Mouse (Mus musculus) hindbrain, embryonic 14.5 days (tissue): ENCODE results near the gene Rbm7. TPM values are rescaled to one million over a fixed set of nuclear protein-coding genes. Genes with fewer than 3 reads are reported as not detected.
A peak's percentile ranks its signal among the peaks of the same experiment; 100 is the strongest.
"Not testable (repeated sequence)": the region's sequence is repeated elsewhere in the genome, so short reads cannot be mapped to it uniquely, and the experiment has no call there.

ENCODE experiments used
- ATAC-seq: fragments of 200-750 bp; cut with Nextera tagmentation; 2 replicates; pipeline ENCODE4 v1.8.0; 2017; ENCODE audit warnings: moderate number of reproducible peaks, mild to moderate bottlenecking, moderate TSS enrichment, moderate library complexity; ENCODE audit not compliant: low FRiP score
- DNase-seq: peaks from one replicate; pipeline ENCODE4 v3.0.0-alpha.2; 2015; ENCODE audit warnings: low spot score
- H3K27ac ChIP-seq: fragments of 300-500 bp; sonication (generic); 2 replicates; pipeline ENCODE4 v1.5.1; 2014; ENCODE audit warnings: mild to moderate bottlenecking, moderate library complexity
- H3K27me3 ChIP-seq: fragments of 300-500 bp; sonication (generic); 2 replicates; pipeline ENCODE4 v1.6.1; 2014; ENCODE audit warnings: mild to moderate bottlenecking, low read length, mixed read lengths; ENCODE audit not compliant: control insufficient read depth, insufficient read depth
- H3K36me3 ChIP-seq: fragments of 300-500 bp; sonication (generic); replicated peaks from 2 replicates; pipeline ENCODE4 v1.6.1; 2014; ENCODE audit not compliant: control insufficient read depth, insufficient read depth
- H3K4me1 ChIP-seq: fragments of 300-500 bp; sonication (generic); replicated peaks from 2 replicates; pipeline ENCODE4 v1.6.1; 2014; ENCODE audit warnings: antibody characterized with exemption, low read length, mixed read lengths; ENCODE audit not compliant: control insufficient read depth, insufficient read depth
- H3K4me2 ChIP-seq: fragments of 300-500 bp; sonication (generic); replicated peaks from 2 replicates; pipeline ENCODE4 v1.6.1; 2014; ENCODE audit warnings: mild to moderate bottlenecking, moderate library complexity
- H3K4me3 ChIP-seq: fragments of 300-500 bp; sonication (generic); replicated peaks from 2 replicates; pipeline ENCODE4 v1.5.1; 2014; ENCODE audit warnings: mild to moderate bottlenecking, low read length
- H3K9ac ChIP-seq: fragments of 300-500 bp; sonication (generic); 2 replicates; pipeline ENCODE4 v1.6.1; 2014
- H3K9me3 ChIP-seq: fragments of 300-500 bp; sonication (generic); 2 replicates; pipeline ENCODE4 v1.6.1; 2016; ENCODE audit warnings: low read length; ENCODE audit not compliant: control insufficient read depth
- WGBS: fragments of 180-500 bp; shearing (Covaris S2); extraction: QIAGEN DNeasy Blood & Tissue Kit; methylation state at CpG from one replicate; pipeline ENCODE4 v1.1.7; 2014; 5-methylcytosine and 5-hydroxymethylcytosine counted together
- polyA plus RNA-seq: library from polyadenylated mRNA; unstranded; fragments of >200 nt; fragmentation: Nextera tagmentation; extraction: Ambion mirVana; gene quantifications from 2 replicates; pipeline ENCODE4 v1.2.1, GENCODE M21; 2014

Gene Rbm7
- polyA plus RNA-seq, 1 experiment from 2014 or later: 78.8 TPM

- H3K4me3 ChIP-seq: no peak overlapping the region
- H3K9ac ChIP-seq: no peak overlapping the region
- no peaks in the 10 kb centered on the region for H3K27me3 ChIP-seq
- H3K9me3 ChIP-seq: no peaks in the 10 kb centered on the region
- no peaks in the 10 kb centered on the region for H3K4me1 ChIP-seq
- WGBS: 14% methylated on average over 1 of the region's 1 CpGs
- H3K27ac ChIP-seq: no peak overlapping the region
- H3K4me2 ChIP-seq: no peak overlapping the region
- H3K36me3 ChIP-seq: no peaks in the 10 kb centered on the region
- DNase-seq: no peak
- ATAC-seq: no peak
Measured at GRCm38 (mm10) chr9:48525566-48525965, 30.5 kb upstream of the Rbm7 start.

- H3K4me3 ChIP-seq, H3K4me2 ChIP-seq, ATAC-seq, H3K27me3 ChIP-seq, DNase-seq, H3K4me1 ChIP-seq, H3K36me3 ChIP-seq, H3K27ac ChIP-seq, H3K9me3 ChIP-seq, H3K9ac ChIP-seq: not testable (repeated sequence)
- no CpG with 5 or more reads among the region's 7 CpGs for WGBS
Measured at GRCm38 (mm10) chr9:48520405-48520804, 25.3 kb upstream of the Rbm7 start.

DNA sequence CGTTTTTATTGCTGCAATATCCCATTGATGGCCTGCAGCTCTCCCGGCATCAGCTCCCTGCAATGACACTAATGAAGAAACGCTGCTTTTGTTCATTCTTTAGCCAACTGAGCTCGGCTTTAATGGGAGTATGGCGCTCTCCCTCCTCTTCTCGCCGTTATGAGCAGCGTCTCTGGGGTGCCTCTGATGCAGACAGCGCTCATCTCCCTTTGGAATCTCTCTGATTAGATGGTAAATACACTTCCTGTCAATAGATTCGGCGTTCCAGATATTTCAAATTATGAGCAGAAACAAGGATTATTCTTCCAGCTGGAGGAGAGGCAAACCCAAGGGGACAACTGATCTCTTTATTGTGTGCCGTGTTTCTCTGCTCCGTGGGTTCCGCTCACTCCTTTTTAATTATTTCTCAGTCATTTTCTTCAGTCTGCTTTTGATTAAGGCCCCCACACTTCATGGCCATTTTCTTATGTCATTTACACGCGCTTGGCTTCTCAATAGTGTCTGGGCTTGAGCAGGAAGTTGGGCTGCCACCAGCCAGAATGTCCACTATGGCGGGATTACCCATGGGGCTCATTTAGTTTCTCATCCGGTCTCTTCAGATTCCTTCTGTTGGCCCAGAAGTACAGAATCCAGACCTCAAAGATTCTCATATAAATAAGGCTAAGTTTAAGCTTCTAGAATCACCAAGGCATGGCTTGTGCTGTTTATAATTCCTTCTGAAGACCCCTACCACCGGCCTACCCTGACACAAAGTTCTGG, 22.5 kb upstream of the Rbm7 start:
- Histone ChIP-seq H3K27ac (peak overlapping the region; percentile 74), H3K4me3 (no peak overlapping the region), H3K27me3 (no peaks in the 10 kb centered on the region), H3K9me3 (no peaks in the 10 kb centered on the region), H3K4me1 (0 out of 2 replicates have a peak, but pooled peaks cover 9% of the 10 kb centered on the region), H3K36me3 (no peaks in the 10 kb centered on the region), H3K9ac (no peak overlapping the region; the same call in 1 of the 2 replicates), H3K4me2 (peak overlapping the region; percentile 34)
- DNase-seq (peak; percentile 46), ATAC-seq (no peak; the same call in 1 of the 2 replicates)
- 44% methylated on average over 19 of the region's 19 CpGs for WGBS

DNA sequence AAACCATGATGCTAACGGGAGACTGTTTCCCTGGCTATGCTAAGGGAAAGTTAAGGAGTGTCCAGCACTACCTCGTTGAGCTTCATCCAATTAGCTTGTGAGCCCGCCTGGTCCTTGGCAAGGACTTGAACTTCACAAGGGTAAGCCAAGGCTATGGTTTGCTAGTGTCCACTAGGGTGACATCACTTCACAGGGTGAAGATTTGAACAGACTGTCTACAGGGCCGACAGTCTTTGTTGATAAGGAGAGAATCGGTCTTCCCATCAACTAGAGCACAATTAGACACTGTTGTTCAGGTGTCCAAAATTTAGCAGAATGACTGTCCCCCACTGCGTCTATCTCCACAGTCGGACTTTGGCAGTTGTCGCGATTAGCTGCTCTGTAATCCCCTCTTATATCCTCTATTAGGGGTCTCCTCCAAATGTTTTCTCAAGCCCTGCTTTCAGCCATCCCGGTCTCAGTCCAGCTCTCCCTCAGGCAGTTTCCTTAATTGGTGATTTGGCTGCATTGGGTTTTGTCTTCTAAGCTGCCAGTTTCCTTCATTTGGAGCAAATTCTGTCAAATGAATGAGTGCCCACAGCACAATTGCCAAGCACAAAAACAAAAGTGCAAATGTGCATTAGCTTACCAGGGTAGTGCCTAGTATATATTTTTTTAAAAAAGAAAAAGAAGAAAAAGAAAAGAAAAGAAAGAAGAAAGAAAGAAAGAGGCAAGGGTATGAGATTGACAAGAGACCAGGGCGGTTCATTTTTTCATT, 21.7 kb upstream of the Rbm7 start:
- WGBS: 79% methylated on average over 11 of the region's 11 CpGs
- Histone ChIP-seq H3K4me2 (peak overlapping the region; percentile 34), H3K9ac (no peak overlapping the region; the same call in 1 of the 2 replicates), H3K36me3 (no peaks in the 10 kb centered on the region), H3K27ac (peak overlapping the region; percentile 74), H3K4me3 (no peak overlapping the region), H3K27me3 (no peaks in the 10 kb centered on the region), H3K9me3 (no peaks in the 10 kb centered on the region), H3K4me1 (0 out of 2 replicates have a peak, but pooled peaks cover 9% of the 10 kb centered on the region)
- ATAC-seq: no peak
- no peak for DNase-seq

DNA sequence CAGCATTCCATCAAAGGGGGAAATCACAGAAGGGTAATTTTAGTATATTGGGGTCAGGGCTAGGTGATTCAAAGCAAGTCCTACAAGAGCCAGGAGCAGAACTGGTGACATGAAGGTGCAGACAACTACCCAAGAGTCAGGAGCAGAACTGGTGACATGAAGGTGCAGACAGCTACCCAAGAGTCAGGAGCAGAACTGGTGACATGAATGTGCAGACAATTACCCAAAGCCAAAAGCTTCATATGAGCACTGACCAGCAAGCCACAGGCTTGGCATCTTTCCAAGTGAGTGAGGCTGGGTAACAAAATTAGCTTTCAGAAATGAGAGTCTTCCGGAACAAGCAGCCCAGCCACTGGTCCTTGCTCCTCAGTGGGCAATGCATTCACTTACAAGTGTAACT, 20.2 kb upstream of the Rbm7 start:
- Histone ChIP-seq H3K9me3 (no peaks in the 10 kb centered on the region), H3K9ac (no peak overlapping the region), H3K4me3 (no peak overlapping the region), H3K27me3 (no peaks in the 10 kb centered on the region), H3K4me2 (no peak overlapping the region), H3K36me3 (no peaks in the 10 kb centered on the region), H3K4me1 (0 out of 2 replicates have a peak, but pooled peaks cover 9% of the 10 kb centered on the region), H3K27ac (no peak overlapping the region)
- ATAC-seq (no peak), DNase-seq (no peak)
- 48% methylated on average over 1 of the region's 1 CpGs for WGBS

- no peak overlapping the region for H3K27ac ChIP-seq
- WGBS: 93% methylated on average over 5 of the region's 5 CpGs
- no peak overlapping the region for H3K9ac ChIP-seq
- H3K27me3 ChIP-seq: no peaks in the 10 kb centered on the region
- no peaks in the 10 kb centered on the region for H3K9me3 ChIP-seq
- no peak overlapping the region for H3K4me2 ChIP-seq
- no peaks in the 10 kb centered on the region for H3K36me3 ChIP-seq
- ATAC-seq (no peak), DNase-seq (no peak)
- no peak overlapping the region for H3K4me3 ChIP-seq
- H3K4me1 ChIP-seq: no peaks in the 10 kb centered on the region
Measured at GRCm38 (mm10) chr9:48510134-48510533, 15.0 kb upstream of the Rbm7 start.

DNA sequence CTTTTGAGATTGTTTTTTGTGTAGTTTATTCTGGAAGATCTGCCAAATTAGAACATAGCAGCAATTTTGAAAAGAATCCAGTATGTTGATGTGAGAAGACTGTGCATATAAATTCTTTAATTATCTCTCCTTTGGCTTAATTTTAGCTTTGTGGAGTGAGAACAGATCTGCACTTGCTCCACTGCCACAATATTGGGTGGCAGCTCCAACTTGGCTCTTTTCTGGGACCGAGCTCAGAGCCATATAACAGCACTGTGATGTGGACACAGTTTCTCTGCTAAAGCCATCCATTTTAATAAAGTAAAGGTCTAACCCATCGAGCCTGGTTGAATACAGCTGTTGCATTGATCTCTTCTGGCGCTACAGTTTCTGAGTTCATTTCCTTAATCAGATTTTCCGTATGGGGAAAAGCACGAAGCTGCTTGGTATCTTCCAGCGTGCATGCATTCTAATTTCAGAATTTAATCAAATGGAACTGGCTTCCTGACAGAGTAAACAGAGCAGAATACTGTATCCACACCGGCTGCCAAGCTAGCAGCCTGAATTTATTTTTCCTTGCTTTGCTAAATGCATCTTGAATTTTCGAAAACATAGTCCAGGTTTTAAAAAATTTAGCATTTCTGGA, 9.8 kb upstream of the Rbm7 start:
- H3K36me3 ChIP-seq: no peaks in the 10 kb centered on the region
- 0 out of 2 replicates have a peak overlapping the region, but pooled peaks have one; percentile 26 for H3K27ac ChIP-seq
- WGBS: 60% methylated on average over 8 of the region's 8 CpGs
- H3K27me3 ChIP-seq: no peaks in the 10 kb centered on the region
- no peak overlapping the region for H3K9ac ChIP-seq
- no peak overlapping the region for H3K4me3 ChIP-seq
- H3K4me2 ChIP-seq: no peak overlapping the region
- no peaks in the 10 kb centered on the region for H3K9me3 ChIP-seq
- DNase-seq (no peak), ATAC-seq (no peak)
- H3K4me1 ChIP-seq: no peaks in the 10 kb centered on the region

DNA sequence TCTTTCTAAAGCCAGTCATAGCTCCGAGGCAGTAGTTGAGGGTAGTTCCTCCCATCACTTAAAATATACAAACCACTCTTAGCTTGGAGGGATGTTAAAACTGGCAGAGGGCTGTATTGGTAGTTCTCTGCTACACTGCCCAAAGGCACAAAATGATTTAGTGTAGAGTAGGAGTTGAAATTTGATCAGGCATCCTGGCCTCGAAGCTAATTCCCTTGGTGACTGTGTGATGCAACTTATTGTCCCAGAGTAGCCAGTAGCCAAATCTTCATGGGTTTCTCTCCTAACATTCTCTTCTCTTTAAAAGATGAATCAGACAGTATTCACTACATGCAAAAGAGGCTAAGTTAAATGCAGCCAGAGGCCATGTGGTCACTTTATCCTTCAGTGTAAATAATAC, 7.9 kb upstream of the Rbm7 start:
- H3K9me3 ChIP-seq: no peaks in the 10 kb centered on the region
- H3K4me3 ChIP-seq: no peak overlapping the region
- H3K4me2 ChIP-seq: no peak overlapping the region
- H3K4me1 ChIP-seq: no peaks in the 10 kb centered on the region
- no peaks in the 10 kb centered on the region for H3K36me3 ChIP-seq
- H3K9ac ChIP-seq: no peak overlapping the region
- ATAC-seq (no peak), DNase-seq (no peak)
- no peaks in the 10 kb centered on the region for H3K27me3 ChIP-seq
- H3K27ac ChIP-seq: no peak overlapping the region
- WGBS: 78% methylated on average over 2 of the region's 2 CpGs

GRCm38 (mm10) chr9:48501192-48501591, 6.1 kb upstream of the Rbm7 start:
- no peaks in the 10 kb centered on the region for H3K27me3 ChIP-seq
- no peak for DNase-seq
- H3K4me2 ChIP-seq: no peak overlapping the region
- peaks cover 2% of the 10 kb centered on the region for H3K4me1 ChIP-seq
- no peaks in the 10 kb centered on the region for H3K36me3 ChIP-seq
- 85% methylated on average over 7 of the region's 7 CpGs for WGBS
- H3K9me3 ChIP-seq: no peaks in the 10 kb centered on the region
- no peak for ATAC-seq
- H3K9ac ChIP-seq: no peak overlapping the region
- H3K27ac ChIP-seq: no peak overlapping the region
- no peak overlapping the region for H3K4me3 ChIP-seq
